Mouse (Mus musculus): ENCODE results near the gene Tex14. TPM values are rescaled to one million over a fixed set of nuclear protein-coding genes. Genes with fewer than 3 reads are reported as not detected.

Tex14 gene
- polyA plus RNA-seq, 1 experiment from 2014 or later, result 0.24 TPM

DNA sequence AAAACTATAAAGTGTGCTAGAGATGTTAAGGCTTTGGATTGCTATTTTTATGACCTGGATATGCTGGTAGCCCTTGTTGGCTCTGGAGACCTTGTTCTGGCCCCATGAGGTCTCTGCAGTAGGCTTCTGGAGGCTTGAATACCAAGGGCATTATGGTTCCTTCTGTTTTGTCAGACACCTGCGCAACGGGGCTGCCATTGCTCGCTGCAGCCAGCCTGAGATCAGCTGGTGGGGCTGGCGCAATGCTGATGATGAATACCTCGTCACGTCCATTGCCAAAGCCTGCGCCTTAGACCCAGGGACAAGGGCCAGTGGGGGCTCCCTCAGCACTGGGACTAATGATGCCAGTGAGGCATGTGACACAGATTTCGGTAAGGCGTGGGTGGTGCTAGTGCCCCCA, 197.4 kb downstream of the Tex14 start:
- H3K4me2 ChIP-seq (ENCODE audit: low read length), result no peak overlapping the region
- no peak overlapping the region for H3K4me3 ChIP-seq (ENCODE audit: low read depth, low read length)
- DNase-seq (ENCODE audit: low spot score) (no peak), ATAC-seq (no peak)
- H3K36me3 ChIP-seq (ENCODE audit: control insufficient read depth, insufficient read depth, low read length), result peaks cover 99% of the 10 kb centered on the region
- no peak overlapping the region for H3K27ac ChIP-seq (ENCODE audit: low read depth, low read length)
- no peaks in the 10 kb centered on the region for H3K4me1 ChIP-seq (ENCODE audit: control insufficient read depth, insufficient read depth, low read length)
- 90% methylated on average over 9 of the region's 9 CpGs for WGBS
- H3K27me3 ChIP-seq (replicated peaks; ENCODE audit: control insufficient read depth, insufficient read depth, low read length), result no peaks in the 10 kb centered on the region
- H3K9ac ChIP-seq (ENCODE audit: low read length), result no peak overlapping the region
- H3K9me3 ChIP-seq (replicated peaks; ENCODE audit: control insufficient read depth, low read length), result no peaks in the 10 kb centered on the region

DNA sequence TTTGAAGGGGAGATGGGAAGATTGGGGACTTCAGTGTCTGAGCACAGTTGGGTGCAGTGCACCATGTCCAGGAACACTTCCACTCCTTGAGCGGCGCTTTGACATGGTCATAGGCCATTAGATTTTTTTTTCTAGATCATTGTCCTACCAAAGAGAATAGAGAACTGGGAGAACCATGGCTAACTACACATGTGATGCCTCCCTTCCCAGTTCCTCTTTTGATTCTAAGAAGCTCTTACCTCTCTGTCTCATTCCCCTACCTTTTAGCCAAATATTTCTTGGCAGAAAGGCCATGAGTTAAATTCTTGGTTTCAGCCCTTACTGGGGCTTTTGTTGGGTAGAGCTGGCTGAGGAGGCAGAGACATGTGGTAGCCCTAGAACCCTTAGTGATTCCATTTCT, 198.7 kb downstream of the Tex14 start:
- H3K9me3 ChIP-seq (replicated peaks; ENCODE audit: control insufficient read depth, low read length), result no peaks in the 10 kb centered on the region
- no peak for DNase-seq (ENCODE audit: low spot score)
- ATAC-seq, result no peak
- no peak overlapping the region for H3K9ac ChIP-seq (ENCODE audit: low read length)
- no peaks in the 10 kb centered on the region for H3K27me3 ChIP-seq (replicated peaks; ENCODE audit: control insufficient read depth, insufficient read depth, low read length)
- 91% methylated on average over 2 of the region's 2 CpGs for WGBS
- no peak overlapping the region for H3K4me3 ChIP-seq (ENCODE audit: low read depth, low read length)
- no peak overlapping the region for H3K27ac ChIP-seq (ENCODE audit: low read depth, low read length)
- H3K4me2 ChIP-seq (ENCODE audit: low read length), result no peak overlapping the region
- no peaks in the 10 kb centered on the region for H3K4me1 ChIP-seq (ENCODE audit: control insufficient read depth, insufficient read depth, low read length)
- H3K36me3 ChIP-seq (ENCODE audit: control insufficient read depth, insufficient read depth, low read length), result peaks cover 99% of the 10 kb centered on the region

Other genes with a start within 250 kb of the Tex14 start
- 22.3 and 25.1 TPM in 2 replicates for gene Ppm1e, start 46.0 kb upstream of the Tex14 start, polyA plus RNA-seq (2014; fragmentation: Nextera tagmentation; extraction: Ambion mirVana)
- gene Rad51c, start 111 bp upstream of the Tex14 start, polyA plus RNA-seq (2014; fragmentation: Nextera tagmentation; extraction: Ambion mirVana), result 4.5 and 8.1 TPM in 2 replicates
- gene Gm11492, start 161.6 kb downstream of the Tex14 start, polyA plus RNA-seq (2014; fragmentation: Nextera tagmentation; extraction: Ambion mirVana), result not detected in 2 replicates
- 16.8 and 19.6 TPM in 2 replicates for gene Sept4, start 163.8 kb downstream of the Tex14 start, polyA plus RNA-seq (2014; fragmentation: Nextera tagmentation; extraction: Ambion mirVana)
- 45.5 and 59.7 TPM in 2 replicates for gene Mtmr4, start 187.1 kb downstream of the Tex14 start, polyA plus RNA-seq (2014; fragmentation: Nextera tagmentation; extraction: Ambion mirVana)
- gene Hsf5, start 212.1 kb downstream of the Tex14 start, polyA plus RNA-seq (2014; fragmentation: Nextera tagmentation; extraction: Ambion mirVana), result 0.33 and 0.36 TPM in 2 replicates

All from forebrain, embryonic 14.5 days (tissue).